Mouse (Mus musculus): ENCODE measurements around the gene Lamp1. TPM values are rescaled to one million over a fixed set of nuclear protein-coding genes. Genes with fewer than 3 reads are reported as not detected.
A peak's percentile ranks its signal among the peaks of the same experiment; 100 is the strongest.

Lamp1 gene
- polyA plus RNA-seq, 3 experiments from 2014 or later: 10.1 to 22.6 (median 17.5) TPM

GRCm38 (mm10) chr8:13201013-13201334 lies 42.0 kb downstream of the Lamp1 start:
- no peak for ATAC-seq

- no peak for ATAC-seq
Observed at GRCm38 (mm10) chr8:13202041-13202440, 43.1 kb downstream of the Lamp1 start.

- ATAC-seq: no peak
Observed at GRCm38 (mm10) chr8:13202806-13203205, 43.8 kb downstream of the Lamp1 start.

- ATAC-seq: no peak
Observed at GRCm38 (mm10) chr8:13203472-13203871, 44.5 kb downstream of the Lamp1 start.

- ATAC-seq: no peak
Observed at GRCm38 (mm10) chr8:13204371-13205140, 45.6 kb downstream of the Lamp1 start.

- no peak for ATAC-seq
Observed at GRCm38 (mm10) chr8:13205311-13205710, 46.4 kb downstream of the Lamp1 start.

- ATAC-seq: no peak
Observed at GRCm38 (mm10) chr8:13206290-13206689, 47.3 kb downstream of the Lamp1 start.

- ATAC-seq: no peak
Observed at GRCm38 (mm10) chr8:13208627-13209355, 49.8 kb downstream of the Lamp1 start.

- ATAC-seq: no peak
Observed at GRCm38 (mm10) chr8:13209770-13210169, 50.8 kb downstream of the Lamp1 start.

- peak; percentile 96 for ATAC-seq
Observed at GRCm38 (mm10) chr8:13213479-13214268, 54.7 kb downstream of the Lamp1 start.

- no peak for ATAC-seq
Observed at GRCm38 (mm10) chr8:13216386-13216785, 57.4 kb downstream of the Lamp1 start.

- ATAC-seq: no peak
Observed at GRCm38 (mm10) chr8:13217093-13217492, 58.1 kb downstream of the Lamp1 start.

GRCm38 (mm10) chr8:13217986-13218385 lies 59.0 kb downstream of the Lamp1 start:
- no peak for ATAC-seq

GRCm38 (mm10) chr8:13218441-13218840 lies 59.5 kb downstream of the Lamp1 start:
- ATAC-seq: no peak

- ATAC-seq: no peak
Observed at GRCm38 (mm10) chr8:13224426-13224825, 65.5 kb downstream of the Lamp1 start.

Other genes with a start within 250 kb of the Lamp1 start
- gene F7, start 133.1 kb upstream of the Lamp1 start, polyA plus RNA-seq (2017; shearing (Covaris generic)): not detected
- gene F10, start 121.9 kb upstream of the Lamp1 start, polyA plus RNA-seq (2017; shearing (Covaris generic)): not detected
- 1 to 10 TPM; 2.2 to 3.4 (median 2.5) TPM for gene Proz, start 98.2 kb upstream of the Lamp1 start, polyA plus RNA-seq (2017; shearing (Covaris generic))
- gene Pcid2, start 53.7 kb upstream of the Lamp1 start, polyA plus RNA-seq (2017; shearing (Covaris generic)): 10 to 100 TPM; 40.3 to 43.9 (median 41.1) TPM
- gene Cul4a, start 53.5 kb upstream of the Lamp1 start, polyA plus RNA-seq (2017; shearing (Covaris generic)): 10 to 100 TPM; 15.3 to 20.1 (median 16.9) TPM
- 1 to 10 TPM in 2 of 3 experiments, under 1 TPM in 1; 0.48 to 6.3 (median 2.8) TPM for gene Grtp1, start 41.5 kb downstream of the Lamp1 start, polyA plus RNA-seq (2017; shearing (Covaris generic))
- gene Adprhl1, start 95.0 kb downstream of the Lamp1 start, polyA plus RNA-seq (2017; shearing (Covaris generic)): not detected
- 10 to 100 TPM; 16.0 to 25.2 (median 22.4) TPM for gene Dcun1d2, start 129.0 kb downstream of the Lamp1 start, polyA plus RNA-seq (2017; shearing (Covaris generic))
- 10 to 100 TPM; 24.1 to 28.8 (median 26.7) TPM for gene Tmco3, start 129.0 kb downstream of the Lamp1 start, polyA plus RNA-seq (2017; shearing (Covaris generic))
- 10 to 100 TPM; 33.2 to 64.7 (median 37.8) TPM for gene Tfdp1, start 179.6 kb downstream of the Lamp1 start, polyA plus RNA-seq (2017; shearing (Covaris generic))
- not detected for gene Atp4b, start 237.7 kb downstream of the Lamp1 start, polyA plus RNA-seq (2017; shearing (Covaris generic))
- gene Grk1, start 245.9 kb downstream of the Lamp1 start, polyA plus RNA-seq (2017; shearing (Covaris generic)): not detected

Data from inflammation-experienced regulatory T-cells, adult 6 months (primary cell).